Mouse (Mus musculus): ENCODE results near the gene Pea15a. TPM values are rescaled to one million over a fixed set of nuclear protein-coding genes. Genes with fewer than 3 reads are reported as not detected.

Gene Pea15a
- polyA plus RNA-seq, 1 experiment, result 33.5 TPM

DNA sequence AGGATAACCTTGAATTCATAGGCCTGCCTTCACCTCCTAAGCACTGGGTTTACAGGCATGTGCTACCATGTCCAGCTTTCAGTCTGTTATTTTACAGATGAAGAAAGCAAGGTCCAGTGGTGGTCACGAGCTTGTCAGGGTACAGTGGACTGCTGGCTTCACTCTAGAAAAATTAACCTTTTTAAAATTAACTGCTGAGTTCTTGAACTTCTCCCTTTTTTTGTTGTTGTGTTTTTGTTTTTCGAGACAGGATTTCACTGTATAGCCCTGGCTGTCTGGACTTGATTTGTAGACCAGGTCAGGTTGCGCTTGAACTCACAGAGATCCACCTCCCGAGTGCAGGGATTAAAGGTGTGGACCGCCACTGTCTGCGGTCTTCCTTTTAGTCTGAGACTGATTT lies 43.6 kb downstream of the Pea15a start:
- Histone ChIP-seq H3K36me3 (ENCODE audit: control insufficient read depth, insufficient read depth, low read length) (peaks cover 12% of the 10 kb centered on the region), H3K4me3 (ENCODE audit: extremely low read depth, insufficient read depth, insufficient read length) (no peak overlapping the region), H3K4me1 (ENCODE audit: control insufficient read depth, insufficient read depth, insufficient read length) (no peaks in the 10 kb centered on the region), H3K27ac (ENCODE audit: insufficient read depth, low read length) (no peak overlapping the region), H3K27me3 (ENCODE audit: control insufficient read depth, insufficient read depth, low read length) (no peaks in the 10 kb centered on the region)
- no peak for DNase-seq (ENCODE audit: low read depth in 1 of 2, low spot score in 2 of 2)
- TF ChIP-seq POLR2A (IDR thresholded peaks at IDR 0.05; ENCODE audit: low read depth, low read length), result no peak
- no peak for TF ChIP-seq CTCF (IDR thresholded peaks at IDR 0.05; ENCODE audit: extremely low read depth, insufficient read depth, insufficient read length, insufficient replicate concordance)
- WGBS, result 94% methylated on average over 6 of the region's 6 CpGs

- no peaks in the 10 kb centered on the region for H3K27me3 ChIP-seq (ENCODE audit: control insufficient read depth, insufficient read depth, low read length)
- peak; percentile 15 to 24 for DNase-seq (ENCODE audit: low read depth in 1 of 2, low spot score in 2 of 2)
- no peak for TF ChIP-seq POLR2A (IDR thresholded peaks at IDR 0.05; ENCODE audit: low read depth, low read length)
- no peak for TF ChIP-seq CTCF (IDR thresholded peaks at IDR 0.05; ENCODE audit: extremely low read depth, insufficient read depth, insufficient read length, insufficient replicate concordance)
- H3K36me3 ChIP-seq (ENCODE audit: control insufficient read depth, insufficient read depth, low read length), result peaks cover 8% of the 10 kb centered on the region
- H3K27ac ChIP-seq (ENCODE audit: insufficient read depth, low read length), result no peak overlapping the region
- H3K4me1 ChIP-seq (ENCODE audit: control insufficient read depth, insufficient read depth, insufficient read length), result no peaks in the 10 kb centered on the region
- WGBS, result 92% methylated on average over 1 of the region's 1 CpGs
- no peak overlapping the region for H3K4me3 ChIP-seq (ENCODE audit: extremely low read depth, insufficient read depth, insufficient read length)
Observed at GRCm38 (mm10) chr1:172162009-172162408, 44.6 kb downstream of the Pea15a start.

DNA sequence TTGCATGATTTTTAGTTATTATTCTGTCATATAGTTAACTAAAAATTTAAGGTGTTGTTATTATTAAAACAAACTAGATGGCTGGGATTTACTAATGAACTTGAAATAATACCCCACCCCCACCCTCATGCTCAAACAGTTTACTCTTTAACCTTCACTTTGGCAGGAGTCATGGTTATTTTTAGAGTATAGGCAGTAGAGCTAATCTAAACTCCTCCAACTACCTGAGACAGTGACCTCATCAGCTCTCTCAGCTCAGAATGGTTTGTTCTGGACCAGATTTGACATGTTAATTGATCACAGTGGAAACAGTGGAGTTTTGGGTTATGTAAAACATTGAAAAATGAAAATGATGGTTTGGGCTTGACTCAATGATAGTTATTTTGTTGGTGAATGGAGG lies 46.1 kb downstream of the Pea15a start:
- H3K36me3 ChIP-seq (ENCODE audit: control insufficient read depth, insufficient read depth, low read length), result peaks cover 5% of the 10 kb centered on the region
- no peak overlapping the region for H3K27ac ChIP-seq (ENCODE audit: insufficient read depth, low read length)
- no peaks in the 10 kb centered on the region for H3K27me3 ChIP-seq (ENCODE audit: control insufficient read depth, insufficient read depth, low read length)
- TF ChIP-seq POLR2A (IDR thresholded peaks at IDR 0.05; ENCODE audit: low read depth, low read length) (no peak), CTCF (IDR thresholded peaks at IDR 0.05; ENCODE audit: extremely low read depth, insufficient read depth, insufficient read length, insufficient replicate concordance) (no peak)
- no peaks in the 10 kb centered on the region for H3K4me1 ChIP-seq (ENCODE audit: control insufficient read depth, insufficient read depth, insufficient read length)
- no peak overlapping the region for H3K4me3 ChIP-seq (ENCODE audit: extremely low read depth, insufficient read depth, insufficient read length)
- no peak for DNase-seq (ENCODE audit: low read depth in 1 of 2, low spot score in 2 of 2)

GRCm38 (mm10) chr1:172159970-172160369 lies 46.6 kb downstream of the Pea15a start:
- Histone ChIP-seq H3K36me3 (ENCODE audit: control insufficient read depth, insufficient read depth, low read length) (peaks cover 5% of the 10 kb centered on the region), H3K27me3 (ENCODE audit: control insufficient read depth, insufficient read depth, low read length) (no peaks in the 10 kb centered on the region), H3K4me3 (ENCODE audit: extremely low read depth, insufficient read depth, insufficient read length) (no peak overlapping the region), H3K4me1 (ENCODE audit: control insufficient read depth, insufficient read depth, insufficient read length) (no peaks in the 10 kb centered on the region), H3K27ac (ENCODE audit: insufficient read depth, low read length) (no peak overlapping the region)
- WGBS, result 86% methylated on average over 4 of the region's 4 CpGs
- no peak for DNase-seq (ENCODE audit: low read depth in 1 of 2, low spot score in 2 of 2)
- no peak for TF ChIP-seq POLR2A (IDR thresholded peaks at IDR 0.05; ENCODE audit: low read depth, low read length)
- TF ChIP-seq CTCF (IDR thresholded peaks at IDR 0.05; ENCODE audit: extremely low read depth, insufficient read depth, insufficient read length, insufficient replicate concordance), result no peak

- no peak overlapping the region for H3K27ac ChIP-seq (ENCODE audit: insufficient read depth, low read length)
- H3K4me1 ChIP-seq (ENCODE audit: control insufficient read depth, insufficient read depth, insufficient read length), result no peaks in the 10 kb centered on the region
- H3K4me3 ChIP-seq (ENCODE audit: extremely low read depth, insufficient read depth, insufficient read length), result no peak overlapping the region
- 93% methylated on average over 3 of the region's 3 CpGs for WGBS
- DNase-seq (ENCODE audit: low read depth in 1 of 2, low spot score in 2 of 2), result no peak
- peaks cover 18% of the 10 kb centered on the region for H3K36me3 ChIP-seq (ENCODE audit: control insufficient read depth, insufficient read depth, low read length)
- H3K27me3 ChIP-seq (ENCODE audit: control insufficient read depth, insufficient read depth, low read length), result no peaks in the 10 kb centered on the region
- TF ChIP-seq CTCF (IDR thresholded peaks at IDR 0.05; ENCODE audit: extremely low read depth, insufficient read depth, insufficient read length, insufficient replicate concordance) (no peak), POLR2A (IDR thresholded peaks at IDR 0.05; ENCODE audit: low read depth, low read length) (no peak)
Observed at GRCm38 (mm10) chr1:172155518-172155917, 51.1 kb downstream of the Pea15a start.

DNA sequence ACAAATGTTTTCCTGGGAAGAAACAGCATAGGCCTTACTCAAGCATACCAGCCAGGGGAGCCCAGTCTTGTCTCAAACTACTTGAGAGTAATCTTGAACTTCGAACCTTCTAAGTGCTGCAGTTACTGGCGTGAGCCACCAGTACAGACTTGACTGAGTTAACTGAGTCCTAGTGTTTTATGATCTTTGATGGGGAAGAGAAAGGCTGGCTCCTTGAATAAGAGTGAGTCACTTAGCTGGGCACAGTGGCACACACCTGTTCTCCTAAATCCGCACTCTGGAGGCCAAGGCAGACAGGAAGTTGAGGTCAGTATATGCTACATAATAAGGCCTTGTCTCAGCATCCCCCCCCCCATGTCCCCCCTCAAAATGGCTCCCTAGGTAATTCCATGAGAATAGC lies 52.1 kb downstream of the Pea15a start:
- Histone ChIP-seq H3K27ac (ENCODE audit: insufficient read depth, low read length) (no peak overlapping the region), H3K4me1 (ENCODE audit: control insufficient read depth, insufficient read depth, insufficient read length) (no peaks in the 10 kb centered on the region), H3K4me3 (ENCODE audit: extremely low read depth, insufficient read depth, insufficient read length) (no peak overlapping the region), H3K27me3 (ENCODE audit: control insufficient read depth, insufficient read depth, low read length) (no peaks in the 10 kb centered on the region), H3K36me3 (ENCODE audit: control insufficient read depth, insufficient read depth, low read length) (peaks cover 18% of the 10 kb centered on the region)
- no peak for DNase-seq (ENCODE audit: low read depth in 1 of 2, low spot score in 2 of 2)
- 91% methylated on average over 3 of the region's 3 CpGs for WGBS
- TF ChIP-seq CTCF (IDR thresholded peaks at IDR 0.05; ENCODE audit: extremely low read depth, insufficient read depth, insufficient read length, insufficient replicate concordance), result no peak
- TF ChIP-seq POLR2A (IDR thresholded peaks at IDR 0.05; ENCODE audit: low read depth, low read length), result no peak

DNA sequence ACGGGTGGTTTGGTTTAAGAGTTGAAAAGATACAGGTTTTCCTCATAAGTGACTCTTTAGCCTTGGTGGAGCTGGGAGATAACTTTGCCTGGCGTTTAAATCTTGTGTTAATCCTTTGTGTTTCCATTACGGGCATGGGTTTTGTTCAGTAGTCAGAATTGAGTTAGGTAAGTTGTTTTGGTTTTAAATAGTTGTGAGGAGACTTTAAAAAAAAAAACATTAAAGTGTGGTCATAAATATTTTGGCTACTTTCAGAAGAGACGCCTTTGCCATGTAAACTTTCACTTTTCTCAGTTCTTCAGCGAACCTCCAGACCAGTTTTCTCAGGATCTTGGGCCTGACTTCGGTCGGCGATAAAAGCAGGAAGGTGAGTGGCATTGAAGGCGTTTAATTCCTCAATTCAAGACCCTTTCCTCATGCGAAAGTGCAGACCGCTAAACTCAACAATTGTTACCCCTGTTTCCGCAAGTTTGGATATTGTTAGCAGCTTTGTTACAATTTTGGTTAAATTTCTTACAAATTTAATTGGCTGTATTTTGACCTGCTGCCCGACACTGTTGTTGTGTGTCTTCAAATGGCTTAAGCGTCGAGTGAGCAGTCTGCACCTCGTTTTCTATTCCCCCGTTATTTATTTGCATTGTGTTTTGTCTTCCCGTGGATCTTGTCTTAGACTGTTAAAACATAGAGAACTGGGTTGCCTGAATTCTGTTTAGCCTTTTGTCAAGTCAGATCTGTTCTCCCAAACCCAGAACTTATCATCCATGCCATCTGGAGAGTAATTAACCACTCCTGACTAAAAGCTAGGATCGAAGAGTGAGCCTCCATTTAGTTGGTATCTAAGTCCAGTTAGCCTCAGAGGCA lies 57.4 kb downstream of the Pea15a start:
- DNase-seq (ENCODE audit: low read depth in 1 of 2, low spot score in 2 of 2), result no peak
- no peak for TF ChIP-seq CTCF (IDR thresholded peaks at IDR 0.05; ENCODE audit: extremely low read depth, insufficient read depth, insufficient read length, insufficient replicate concordance)
- TF ChIP-seq POLR2A (IDR thresholded peaks at IDR 0.05; ENCODE audit: low read depth, low read length), result no peak

More for the DNA sequence above, 57.4 kb downstream of the Pea15a start:
- Histone ChIP-seq H3K27me3 (ENCODE audit: control insufficient read depth, insufficient read depth, low read length) (no peaks in the 10 kb centered on the region), H3K4me1 (ENCODE audit: control insufficient read depth, insufficient read depth, insufficient read length) (no peaks in the 10 kb centered on the region), H3K36me3 (ENCODE audit: control insufficient read depth, insufficient read depth, low read length) (peaks cover 12% of the 10 kb centered on the region), H3K27ac (ENCODE audit: insufficient read depth, low read length) (peak overlapping the region; percentile 89; the same call in 1 of the 2 replicates), H3K4me3 (ENCODE audit: extremely low read depth, insufficient read depth, insufficient read length) (peak overlapping the region; percentile 90)
- WGBS, result 3% methylated on average over 19 of the region's 19 CpGs

Measured in spleen, adult 2 months (tissue).